Mouse (Mus musculus): Measurements from ENCODE around the gene Nhlrc3.

Gene Nhlrc3

GRCm38 (mm10) chr3:53454561-53454960 lies 8.6 kb downstream of the Nhlrc3 start:
- no peak for DNase-seq (ENCODE audit: low spot score in 2 of 2)

GRCm38 (mm10) chr3:53454005-53454404 lies 9.1 kb downstream of the Nhlrc3 start:
- DNase-seq (ENCODE audit: low spot score in 2 of 2) = no peak

DNA sequence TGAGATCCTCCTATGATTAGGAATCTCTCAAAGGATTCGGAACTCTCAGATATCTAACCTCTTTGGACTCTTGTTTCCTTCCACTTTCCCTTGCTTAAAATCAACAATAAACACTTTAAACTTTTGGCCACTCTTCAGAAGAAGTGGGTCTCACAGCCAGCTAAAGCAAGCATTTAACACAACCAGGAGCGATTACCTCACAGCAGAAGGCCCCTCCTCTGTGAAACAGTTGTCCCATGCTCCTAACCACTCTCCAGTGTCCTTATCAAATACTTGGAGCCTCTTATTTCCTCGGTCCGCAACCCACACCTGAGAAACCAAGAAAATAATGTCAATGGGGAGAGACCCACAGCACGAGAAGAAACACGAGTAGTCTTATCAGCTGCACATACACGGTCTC lies 9.8 kb downstream of the Nhlrc3 start:
- no peak for DNase-seq (ENCODE audit: low spot score in 2 of 2)

DNA sequence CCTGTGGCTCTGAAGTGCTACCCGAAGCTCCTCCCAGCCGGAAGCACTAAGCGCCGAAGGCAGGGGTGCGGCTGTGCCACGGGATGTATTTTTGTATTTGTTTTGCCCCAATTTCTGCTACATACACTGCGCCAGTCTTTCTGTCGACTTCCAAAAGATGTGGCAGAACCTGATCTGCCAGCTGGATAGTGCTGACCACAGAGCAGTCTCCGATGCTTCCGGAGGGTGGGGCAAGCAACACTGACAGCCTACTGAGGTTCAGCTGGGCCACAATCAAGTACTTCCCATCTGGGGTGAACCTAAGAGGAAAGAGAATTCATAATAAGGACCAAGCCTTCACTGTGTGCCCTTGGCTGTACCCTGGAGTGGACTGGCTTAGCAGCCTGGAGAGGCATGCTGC lies 10.8 kb downstream of the Nhlrc3 start:
- no peak for DNase-seq (ENCODE audit: low spot score in 2 of 2)

- DNase-seq (ENCODE audit: low spot score in 2 of 2) = no peak
These were observed 12.5 kb downstream of the Nhlrc3 start for GRCm38 (mm10) chr3:53450666-53451065.

GRCm38 (mm10) chr3:53448208-53448607 lies 14.9 kb downstream of the Nhlrc3 start:
- no peak for DNase-seq (ENCODE audit: low spot score in 2 of 2)

DNA sequence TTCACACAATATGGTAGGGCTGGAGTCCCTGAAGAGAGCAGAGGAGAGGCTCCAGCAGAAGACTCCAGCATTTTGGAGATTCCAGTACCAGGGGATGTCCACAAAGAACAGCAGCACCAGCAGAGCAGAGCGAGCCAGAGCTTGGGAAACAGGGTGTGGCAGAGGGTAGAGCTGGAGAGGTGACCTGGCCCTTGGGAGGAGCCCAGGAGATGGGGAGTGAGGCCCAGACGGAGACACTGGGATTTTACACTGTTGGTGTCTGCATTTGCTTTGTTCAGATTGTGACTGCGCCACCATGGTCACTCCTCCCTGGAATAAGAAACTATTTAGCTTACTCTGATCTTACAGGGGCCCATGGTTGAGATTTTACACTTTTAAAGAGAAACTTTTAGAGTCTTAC lies 16.3 kb downstream of the Nhlrc3 start:
- no peak for DNase-seq (ENCODE audit: low spot score in 2 of 2)

- no peak for DNase-seq (ENCODE audit: low spot score in 2 of 2)
These were observed 17.6 kb downstream of the Nhlrc3 start for GRCm38 (mm10) chr3:53445540-53445939.

GRCm38 (mm10) chr3:53436550-53436949 lies 26.6 kb downstream of the Nhlrc3 start:
- DNase-seq (ENCODE audit: low spot score in 2 of 2) = no peak

DNA sequence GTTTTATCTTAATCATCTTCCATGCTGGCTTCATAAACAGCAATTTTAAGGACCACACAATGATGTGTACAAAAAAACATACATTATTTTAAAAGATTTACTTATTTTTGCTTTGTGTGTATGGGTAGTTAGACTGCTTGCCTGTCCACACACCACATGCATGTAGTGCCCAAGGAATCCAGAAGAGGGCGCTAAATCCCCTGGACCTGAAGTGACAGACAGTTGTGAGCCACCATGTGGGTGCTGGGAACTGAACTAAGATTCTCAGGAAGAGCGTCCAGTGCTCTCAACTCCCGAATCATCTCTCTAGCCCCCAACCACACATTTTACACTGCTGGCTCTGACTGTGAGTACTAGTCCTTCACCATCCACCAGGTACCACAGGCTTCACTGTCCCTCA lies 28.5 kb downstream of the Nhlrc3 start:
- no peak for DNase-seq (ENCODE audit: low spot score in 2 of 2)

GRCm38 (mm10) chr3:53423576-53423975 lies 39.6 kb downstream of the Nhlrc3 start:
- DNase-seq (ENCODE audit: low spot score in 2 of 2) = no peak

GRCm38 (mm10) chr3:53422691-53423090 lies 40.4 kb downstream of the Nhlrc3 start:
- no peak for DNase-seq (ENCODE audit: low spot score in 2 of 2)

DNA sequence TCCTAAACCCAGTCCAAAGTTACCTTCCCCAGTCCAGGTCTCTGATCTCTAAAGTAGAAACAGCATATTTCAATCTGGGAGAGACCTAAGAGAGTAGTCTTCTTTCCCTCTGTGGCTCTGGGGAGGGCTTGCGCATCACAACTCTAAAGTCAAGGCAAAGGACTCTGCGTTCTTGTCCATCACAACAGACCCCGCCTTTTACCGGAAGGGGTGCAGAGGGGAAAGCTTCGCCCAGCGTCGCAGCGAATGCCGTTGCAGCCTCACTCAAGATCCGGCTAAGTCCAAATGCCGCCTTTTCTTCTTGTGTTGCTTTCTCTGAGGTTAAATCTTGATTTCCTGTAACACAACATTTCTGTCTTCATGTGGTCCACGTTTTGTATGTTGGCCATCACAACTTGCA lies 41.5 kb downstream of the Nhlrc3 start:
- no peak for DNase-seq (ENCODE audit: low spot score in 2 of 2)

- no peak for DNase-seq (ENCODE audit: low spot score in 2 of 2)
These were observed 45.4 kb downstream of the Nhlrc3 start for GRCm38 (mm10) chr3:53417701-53418100.

DNA sequence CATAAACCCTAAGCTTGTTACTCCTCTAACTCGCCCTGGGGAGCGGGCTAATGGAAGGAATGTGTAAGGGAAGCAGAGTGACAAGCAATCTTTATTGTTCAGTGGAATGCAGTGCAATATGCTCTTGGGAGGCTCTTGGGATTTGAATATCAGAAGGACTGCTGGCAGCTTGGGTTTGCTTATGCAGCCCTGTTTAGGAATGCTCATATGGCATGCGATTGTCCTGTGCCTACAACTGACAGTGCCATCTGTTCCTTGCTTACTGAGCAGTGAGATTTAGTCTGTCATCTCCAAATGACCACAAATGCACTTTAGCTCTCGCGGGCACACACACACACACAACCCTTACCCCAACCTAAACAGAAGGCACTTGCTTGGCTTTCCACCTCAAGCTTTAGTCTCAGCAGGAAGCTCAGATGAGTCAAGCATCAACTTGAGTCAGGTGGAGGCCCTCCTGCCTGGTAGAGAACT lies 47.1 kb downstream of the Nhlrc3 start:
- DNase-seq (ENCODE audit: low spot score in 2 of 2) = no peak

DNA sequence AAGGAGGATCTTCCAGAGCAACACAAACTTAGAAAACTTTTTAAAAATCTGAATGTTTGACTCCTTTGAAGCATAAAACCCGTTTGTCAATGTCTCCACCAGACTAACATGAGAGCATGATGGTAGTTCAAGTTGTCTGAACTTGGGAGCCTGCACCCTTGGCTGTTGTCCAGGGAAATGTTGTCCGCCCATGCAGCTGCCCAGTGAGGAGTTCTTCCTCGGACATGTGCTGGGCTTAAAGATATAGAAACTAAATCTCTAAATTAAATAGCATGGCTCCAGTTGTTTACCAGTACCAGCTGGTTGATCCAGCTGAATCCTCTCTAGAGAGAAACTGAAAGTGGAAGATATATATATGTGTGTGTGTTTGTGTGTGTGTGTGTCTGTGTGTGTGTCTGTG lies 49.2 kb downstream of the Nhlrc3 start:
- no peak for DNase-seq (ENCODE audit: low spot score in 2 of 2)

GRCm38 (mm10) chr3:53413465-53413864 lies 49.7 kb downstream of the Nhlrc3 start:
- DNase-seq (ENCODE audit: low spot score in 2 of 2) = no peak

DNA sequence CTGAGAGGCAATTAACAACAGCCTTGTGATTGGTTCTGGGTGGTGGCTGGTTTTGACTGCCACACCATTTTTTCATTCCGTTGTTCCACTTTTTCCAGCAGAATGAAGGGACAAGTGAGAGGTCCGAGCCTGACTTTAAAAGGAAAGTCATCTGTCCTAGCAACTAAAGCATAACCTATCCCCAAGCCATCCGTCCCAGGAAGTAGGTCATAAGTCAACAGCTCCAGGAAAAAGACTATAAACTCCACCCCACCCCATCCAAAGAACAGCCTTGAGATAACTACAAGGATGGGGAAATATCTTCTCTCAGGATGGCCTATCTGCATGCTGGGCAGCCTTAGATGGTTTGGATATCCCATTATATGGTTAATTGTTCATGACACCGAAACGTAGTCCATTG lies 50.9 kb downstream of the Nhlrc3 start:
- DNase-seq (ENCODE audit: low spot score in 2 of 2) = no peak

DNA sequence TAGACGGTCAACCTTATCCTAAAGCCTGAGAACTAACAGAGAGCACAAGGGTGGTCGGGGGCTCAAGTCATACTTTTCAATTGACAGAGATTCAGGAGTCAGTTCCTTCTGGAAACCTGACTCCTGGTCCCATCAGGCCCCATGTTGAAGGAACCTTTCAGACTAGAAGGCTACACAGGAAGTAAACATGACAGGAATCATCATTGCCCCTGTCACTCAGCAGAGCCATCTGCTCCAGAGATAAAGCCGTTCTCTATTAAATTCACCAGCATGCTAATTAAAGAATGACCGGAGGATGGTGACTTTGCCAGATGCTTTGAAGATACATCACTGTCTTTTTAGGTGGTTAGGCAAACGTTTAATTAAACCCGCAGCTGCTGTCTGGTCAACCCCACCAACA lies 53.1 kb downstream of the Nhlrc3 start:
- DNase-seq (ENCODE audit: low spot score in 2 of 2) = no peak

- no peak for DNase-seq (ENCODE audit: low spot score in 2 of 2)
These were observed 56.0 kb downstream of the Nhlrc3 start for GRCm38 (mm10) chr3:53407145-53407544.
